Mouse (Mus musculus) 3134 (cell line): ENCODE measurements around the gene Wnt5b.
A peak's percentile ranks its signal among the peaks of the same experiment; 100 is the strongest.
"Not testable (repeated sequence)": the region's sequence is repeated elsewhere in the genome, so short reads cannot be mapped to it uniquely, and the experiment has no call there.

ENCODE experiments used
- DNase-seq: peaks from one replicate; pipeline ENCODE4 v3.0.0-alpha.2; 2011; ENCODE audit warnings: low spot score; ENCODE audit not compliant: insufficient read length; ENCODE audit errors: extremely low read depth

Wnt5b gene

DNA sequence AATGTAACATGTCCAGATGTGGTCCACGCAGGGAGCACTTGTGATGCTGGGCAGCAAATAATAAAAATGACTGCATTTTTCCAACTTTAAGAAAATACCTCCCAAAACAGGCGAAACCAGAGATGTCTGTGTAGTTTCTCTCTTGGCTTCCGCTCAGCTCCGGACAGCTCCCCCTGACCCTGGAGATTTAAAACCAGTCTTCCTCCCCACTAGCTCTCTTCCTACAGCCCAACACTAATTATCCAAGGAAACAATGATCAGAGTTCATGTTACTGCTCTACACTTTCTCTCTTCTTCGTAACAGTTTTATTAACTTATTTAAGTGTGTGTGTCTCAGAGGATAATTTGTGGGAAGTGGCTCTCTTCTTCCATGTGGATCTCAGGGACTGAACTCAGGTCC, 83.8 kb downstream of the Wnt5b start:
- no peak for DNase-seq

DNA sequence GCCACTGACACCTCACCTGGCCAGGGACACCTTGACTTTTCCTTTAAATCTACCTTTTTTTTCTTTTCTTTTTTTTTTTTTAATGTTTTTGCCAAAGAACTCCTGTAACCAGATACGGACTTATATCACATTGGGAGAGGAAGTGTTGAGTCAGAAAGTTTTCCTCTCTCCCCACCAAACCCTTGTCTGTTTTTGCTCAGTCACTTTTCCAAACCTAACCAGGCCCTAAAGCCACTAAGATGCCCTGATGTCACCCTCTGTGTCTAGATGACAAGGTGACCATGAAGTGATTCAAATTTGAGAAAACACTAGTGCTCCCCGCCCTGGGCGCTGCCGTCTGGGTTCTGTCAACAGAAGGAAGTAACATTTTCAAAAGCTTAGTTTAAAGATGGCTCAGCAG, 85.1 kb downstream of the Wnt5b start:
- DNase-seq = no peak

DNA sequence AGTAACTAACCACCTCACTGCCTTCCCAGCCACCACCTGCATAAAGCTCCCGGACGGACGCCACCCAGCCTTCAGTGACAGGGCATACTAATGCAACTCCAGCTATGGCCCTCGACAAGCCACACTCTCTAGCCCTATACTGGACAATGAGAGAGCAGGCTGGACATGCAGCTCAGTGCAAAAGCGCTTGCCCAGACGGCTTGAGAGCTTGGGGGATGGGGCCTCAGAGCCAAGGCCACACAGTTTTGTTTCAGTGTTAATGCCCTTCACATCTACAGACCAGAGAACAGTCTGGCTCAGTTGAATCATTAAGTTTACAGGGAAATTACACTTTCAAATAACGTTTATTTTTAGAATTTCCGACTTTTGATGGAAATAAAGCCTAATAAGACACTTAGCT, 86.0 kb downstream of the Wnt5b start:
- DNase-seq = no peak

DNA sequence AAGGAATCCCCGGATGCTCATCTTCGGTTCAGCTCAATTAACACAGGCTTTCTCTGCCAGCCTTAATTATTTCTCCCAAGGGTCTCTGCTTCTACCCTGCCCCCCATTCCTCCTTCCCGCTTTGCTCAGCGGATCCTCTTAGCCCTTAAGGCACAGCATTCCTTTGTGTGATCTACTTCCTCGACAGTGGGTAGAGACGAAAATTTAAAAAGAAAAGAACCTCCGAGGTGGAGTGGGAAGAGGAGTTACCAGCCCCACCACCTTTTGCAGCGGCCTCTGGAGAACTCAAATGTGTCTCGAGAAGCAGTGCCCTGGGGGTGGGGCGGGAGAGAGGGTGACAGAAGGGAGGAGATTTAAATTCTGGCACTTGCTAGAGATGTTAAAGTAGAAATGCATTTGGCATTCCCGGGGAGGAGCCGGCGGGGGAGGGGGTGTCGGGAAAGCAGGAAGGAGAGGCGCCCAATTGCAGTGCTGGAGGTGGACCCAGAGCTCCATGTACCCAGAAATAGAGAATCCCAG, 92.1 kb downstream of the Wnt5b start:
- DNase-seq = no peak

DNA sequence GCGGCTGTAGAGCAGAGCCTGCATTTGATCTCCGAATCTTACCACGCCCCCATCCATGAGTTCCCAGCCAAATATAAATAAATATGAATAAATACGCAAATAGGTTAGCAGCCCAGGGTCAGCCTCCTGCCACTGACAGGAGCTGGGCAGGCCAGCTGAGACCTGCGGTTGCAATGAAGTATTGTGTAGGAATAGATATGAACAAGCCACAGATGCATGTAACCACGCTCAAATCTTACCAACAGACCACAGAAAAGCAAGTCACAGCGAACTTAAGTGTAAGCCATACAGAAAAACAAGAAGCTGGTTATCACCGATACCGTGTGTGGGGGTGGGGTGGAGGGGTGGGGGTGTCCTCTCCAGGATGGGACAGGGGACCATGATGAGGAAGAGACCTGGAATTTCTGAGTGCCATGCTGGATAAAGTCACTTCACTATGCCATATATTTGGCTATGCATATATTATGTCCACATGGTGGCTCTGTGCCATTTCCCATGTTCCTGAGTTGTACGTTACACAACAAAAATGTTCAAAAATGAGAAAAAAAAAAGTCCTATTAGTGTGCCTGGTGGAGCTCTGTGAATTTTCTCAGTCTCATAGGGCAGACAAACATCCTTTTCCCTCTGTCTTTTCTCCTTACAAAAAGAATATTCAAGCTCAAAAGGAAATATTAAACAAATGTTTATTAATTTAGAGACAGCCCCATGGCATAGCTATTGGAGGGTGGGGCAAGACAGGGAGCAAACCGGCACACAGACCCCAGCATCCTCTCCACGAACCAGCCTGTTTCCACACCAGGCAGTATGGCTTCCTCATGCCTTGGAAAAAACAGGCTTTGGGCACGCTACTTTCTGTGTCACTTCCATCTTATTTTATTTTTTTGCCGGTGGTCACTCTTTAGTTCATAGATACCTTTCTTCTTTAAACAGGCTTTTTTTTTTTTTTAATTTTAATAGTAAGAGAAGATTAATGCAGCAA, 92.9 kb downstream of the Wnt5b start:
- DNase-seq = no peak

DNA sequence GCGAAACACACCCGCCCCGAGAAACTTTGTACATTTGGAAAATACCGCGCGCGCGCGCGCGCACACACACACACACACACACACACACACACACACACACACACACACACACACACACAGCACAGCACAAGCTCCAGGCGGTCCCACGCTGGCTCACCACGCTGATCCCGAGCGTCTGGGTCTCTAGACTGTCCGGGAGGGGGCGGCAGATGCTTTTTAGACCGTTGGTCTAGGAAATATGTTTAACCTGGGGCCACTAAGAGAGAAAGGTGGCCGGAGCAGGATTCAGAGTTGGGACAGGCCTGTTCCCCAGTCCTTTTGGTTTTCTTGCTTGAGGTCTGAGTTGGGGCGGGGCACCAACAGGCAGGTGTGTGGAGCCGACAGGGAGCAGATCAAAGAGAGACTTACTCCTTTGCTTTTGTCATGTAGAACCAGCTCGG, 95.1 kb downstream of the Wnt5b start:
- no peak for DNase-seq

DNA sequence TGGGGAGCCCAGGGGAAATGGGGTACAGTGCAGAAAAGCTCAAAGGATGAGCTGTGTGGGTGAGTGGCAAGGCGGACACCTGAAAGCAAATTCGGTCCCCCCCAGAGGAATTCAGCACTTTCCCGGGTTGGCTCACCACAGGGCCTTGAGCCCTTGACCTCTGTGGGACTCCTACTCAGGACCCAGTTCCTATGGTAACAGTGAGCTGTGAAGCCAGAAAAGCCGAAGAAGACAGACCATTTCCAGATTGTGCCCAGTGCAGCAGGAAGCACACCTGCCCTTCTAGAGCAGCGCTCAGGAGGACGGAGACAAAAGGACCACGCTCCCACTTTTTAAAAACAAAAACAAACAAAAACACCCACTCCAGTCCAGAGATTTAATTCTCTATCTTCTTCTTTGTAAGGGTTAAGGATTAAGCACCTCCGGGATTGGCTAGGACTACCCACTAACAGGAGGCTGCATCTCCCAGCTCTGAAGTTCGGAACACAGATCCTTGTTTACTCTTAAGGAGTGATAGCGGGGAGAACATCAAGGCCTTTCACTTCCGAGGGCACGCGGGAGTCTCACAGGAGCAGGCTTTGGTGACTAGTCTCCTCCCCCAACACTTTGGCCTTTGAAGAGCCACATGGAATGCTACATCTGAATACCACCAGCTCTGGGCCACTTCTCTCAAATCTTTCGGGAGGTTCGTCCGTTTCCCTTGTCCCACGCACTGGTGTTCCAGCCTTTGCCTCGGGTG, 95.7 kb downstream of the Wnt5b start:
- DNase-seq = no peak

DNA sequence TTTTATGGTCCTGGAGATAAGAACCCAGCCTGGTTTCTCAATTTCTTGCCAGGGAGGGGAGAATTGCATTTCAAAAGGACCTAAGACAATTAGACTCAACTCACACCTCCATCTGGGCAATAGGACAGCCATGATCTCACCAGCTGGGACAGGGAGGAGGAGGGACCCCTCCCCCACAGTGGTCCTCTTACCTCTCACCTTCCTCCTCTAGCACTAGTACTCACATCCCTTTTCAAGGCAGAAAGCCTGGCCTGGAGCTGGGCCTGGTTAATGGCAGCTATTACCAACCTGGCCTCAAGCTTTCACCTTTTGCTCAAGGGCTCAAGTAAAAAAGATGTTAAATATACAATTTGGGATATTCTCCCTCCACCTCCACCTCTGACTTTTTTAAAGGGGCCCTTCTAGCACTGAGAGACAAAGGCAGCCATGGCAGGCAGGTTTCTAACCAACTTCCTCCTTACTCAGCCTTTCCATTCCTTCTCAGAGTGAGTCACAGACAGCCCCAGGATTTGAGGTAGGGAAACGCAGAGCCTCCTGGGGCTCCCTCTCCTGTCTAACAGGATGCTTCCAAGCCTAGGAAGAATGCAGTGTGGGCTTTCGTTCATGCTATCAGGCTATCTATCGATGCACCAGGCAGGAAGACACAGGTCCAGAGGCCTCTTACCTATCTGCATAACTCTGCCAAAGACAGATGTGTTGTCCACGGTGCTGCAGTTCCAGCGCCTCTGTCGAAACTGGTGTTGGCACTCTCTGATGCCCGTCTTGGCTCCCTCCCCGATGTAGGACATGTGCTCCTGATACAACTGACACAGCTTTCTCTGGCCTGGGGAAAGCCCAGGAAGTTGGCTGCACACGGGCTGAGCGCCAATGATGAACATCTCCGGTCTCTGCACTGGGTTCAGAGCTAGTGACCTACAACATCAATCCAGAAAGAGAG, 98.2 kb downstream of the Wnt5b start:
- DNase-seq = peak; percentile 80

DNA sequence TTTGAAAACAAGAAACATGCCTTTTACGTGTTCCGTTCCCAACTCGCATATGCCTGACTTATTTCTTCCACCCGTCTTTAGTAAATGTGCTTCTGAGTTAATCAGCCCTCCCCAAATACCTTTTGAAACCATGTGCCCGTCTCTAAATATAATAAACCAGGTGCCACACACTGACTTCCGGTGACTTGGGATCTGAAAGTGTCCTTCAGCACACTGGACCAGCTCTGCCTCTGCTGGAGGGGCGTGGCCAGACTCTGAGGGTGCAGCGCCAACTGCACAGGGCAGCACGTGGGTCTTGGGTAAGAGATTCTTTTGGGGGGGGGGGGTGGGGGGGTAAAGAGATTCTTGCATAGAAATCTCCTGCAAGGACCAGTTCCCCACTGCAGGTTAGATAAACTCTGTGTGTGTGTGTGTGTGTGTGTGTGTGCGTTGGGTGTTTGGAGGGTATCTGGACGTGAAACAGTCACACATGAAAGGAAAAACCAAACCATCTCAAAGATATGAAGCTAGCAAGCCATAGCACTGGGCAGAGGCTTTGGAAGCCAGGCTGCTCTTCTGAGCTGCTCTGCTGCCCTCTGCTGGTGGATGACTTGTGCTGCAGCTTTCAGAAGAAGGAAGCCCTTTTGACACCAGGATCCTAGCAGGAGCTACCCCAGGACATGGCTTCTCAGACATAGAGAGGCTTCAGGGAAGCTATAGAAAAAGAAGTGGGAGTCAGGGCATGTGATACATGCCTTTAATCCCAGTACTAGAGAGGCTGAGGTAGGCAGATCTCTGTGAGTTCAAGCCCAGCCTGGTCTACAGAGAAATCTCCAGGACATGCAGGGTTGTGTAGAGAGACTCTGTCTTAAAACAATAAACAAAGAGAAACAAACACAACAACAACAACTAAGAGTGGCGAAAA, 100.2 kb downstream of the Wnt5b start:
- DNase-seq = peak; percentile 76

DNA sequence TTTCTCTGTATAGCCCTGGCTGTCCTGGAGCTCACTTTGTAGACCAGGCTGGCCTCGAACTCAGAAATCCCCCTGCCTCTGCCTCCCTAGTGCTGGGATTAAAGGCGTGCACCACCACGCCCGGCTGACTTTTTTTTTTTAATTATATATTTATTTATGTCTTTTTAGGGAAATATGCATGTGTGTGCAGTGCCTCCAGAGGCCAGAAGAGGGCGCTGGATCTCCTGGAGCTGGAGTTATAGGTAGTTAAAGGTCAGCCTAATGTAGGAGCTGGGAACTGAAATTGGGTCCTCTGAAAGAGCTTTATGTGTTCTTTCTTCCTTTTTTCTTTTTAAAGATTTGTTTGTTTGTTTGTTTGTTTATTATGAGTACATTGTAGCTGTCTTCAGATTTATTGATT, 101.4 kb downstream of the Wnt5b start:
- not testable (repeated sequence) for DNase-seq

DNA sequence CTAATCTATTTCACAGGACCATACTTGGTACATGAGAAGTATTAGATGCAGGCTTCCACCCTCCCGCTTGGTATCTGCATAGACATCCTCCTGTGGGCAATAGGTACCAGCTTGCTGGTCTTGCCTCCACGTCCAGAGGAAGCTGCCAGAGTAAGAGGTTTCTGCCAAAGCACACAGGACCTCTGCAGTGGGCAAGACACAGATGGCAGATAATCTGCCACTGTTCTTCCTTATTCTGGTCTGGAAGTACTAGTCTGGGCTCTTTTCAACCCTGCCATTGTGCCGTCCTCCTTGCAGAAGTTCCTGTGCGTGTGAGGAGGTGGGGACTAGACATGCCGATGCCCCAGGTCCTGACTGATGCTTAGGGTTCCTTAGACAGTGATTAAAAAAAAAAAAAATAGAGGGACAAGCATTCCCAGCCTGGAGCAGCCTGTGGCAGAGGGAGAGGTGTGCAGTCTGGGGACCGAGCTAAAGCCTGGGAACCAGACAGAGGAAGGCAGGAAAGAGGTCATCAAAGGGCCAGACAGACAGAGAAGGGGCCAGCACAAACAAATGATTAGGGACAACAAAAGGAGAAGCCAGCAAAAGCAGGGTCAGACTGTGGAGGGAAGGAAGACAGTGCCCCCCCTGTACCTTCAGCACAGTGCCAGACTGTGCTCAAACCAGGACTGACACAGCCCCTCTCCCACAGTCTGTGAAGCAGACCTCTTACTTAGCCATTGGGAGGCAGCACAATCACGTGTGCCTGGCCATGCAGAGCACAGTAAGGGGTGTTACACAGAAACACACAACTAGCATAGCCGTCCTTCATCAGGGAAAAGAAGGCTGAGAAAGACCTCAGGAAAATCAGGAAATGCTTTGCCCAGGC, 106.0 kb downstream of the Wnt5b start:
- no peak for DNase-seq

DNA sequence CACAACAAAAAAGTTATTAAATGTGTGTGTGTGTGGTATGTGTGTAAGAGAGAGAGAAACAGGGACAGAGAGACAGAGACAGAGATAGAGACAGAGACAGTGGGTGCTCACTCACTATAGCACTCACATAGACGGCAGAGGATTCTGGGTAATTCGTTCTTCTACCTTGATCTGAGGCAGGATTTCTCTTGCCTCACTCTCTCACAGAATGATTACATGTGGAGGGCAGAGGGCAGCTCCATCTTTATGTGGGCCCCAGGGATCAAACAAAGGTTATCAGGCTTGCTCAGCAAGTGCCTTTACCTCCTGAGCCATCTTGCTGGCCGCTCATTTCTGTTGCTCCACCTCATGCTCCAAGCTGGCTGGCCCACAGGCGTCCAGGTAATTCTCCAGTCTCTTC, 109.8 kb downstream of the Wnt5b start:
- DNase-seq = no peak

DNA sequence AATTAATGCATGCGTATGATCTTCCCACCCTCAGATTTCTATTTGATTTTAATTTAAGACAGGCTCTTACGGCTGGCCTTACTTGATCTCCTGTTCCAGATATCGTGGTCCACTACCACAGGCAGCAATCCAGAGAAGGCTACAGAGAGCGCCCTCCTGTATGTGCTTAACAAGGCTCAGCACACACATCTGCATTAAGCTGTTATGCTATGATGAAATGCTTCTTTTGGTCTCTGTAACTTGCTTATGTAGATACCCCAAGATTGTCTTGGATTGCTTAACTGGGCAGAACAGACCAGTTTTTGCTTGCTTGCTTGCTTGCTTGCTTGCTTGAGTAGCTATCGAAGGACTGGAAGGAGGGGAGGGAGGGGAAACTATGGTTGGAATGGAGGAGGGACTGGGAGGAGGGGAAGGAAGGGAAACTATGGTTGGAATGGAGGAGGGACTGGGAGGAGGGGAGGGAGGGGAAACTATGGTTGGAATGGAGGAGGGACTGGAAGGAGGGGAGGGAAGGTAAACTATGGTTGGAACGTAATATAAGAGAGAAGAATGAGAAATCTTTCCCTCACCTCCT, 112.3 kb downstream of the Wnt5b start:
- no peak for DNase-seq

DNA sequence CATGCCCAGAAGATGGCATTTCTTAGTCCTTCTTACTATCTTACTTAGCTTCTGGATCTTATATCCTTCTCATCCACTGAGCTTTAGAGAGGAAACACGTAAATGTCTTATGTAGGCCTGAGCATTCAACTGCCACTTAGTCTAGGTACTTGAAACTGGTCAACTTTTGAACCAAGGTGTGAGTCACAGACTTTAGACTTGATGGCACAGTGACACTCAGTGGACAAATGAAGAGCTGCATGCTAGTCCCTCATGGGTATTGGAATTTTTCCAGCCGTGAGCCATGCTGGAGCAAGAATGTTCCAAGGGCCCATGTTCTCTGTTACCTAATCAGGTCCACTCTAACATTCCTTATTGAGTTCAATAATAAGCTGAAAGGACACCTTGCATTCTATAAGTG, 113.6 kb downstream of the Wnt5b start:
- DNase-seq = peak; percentile 62

DNA sequence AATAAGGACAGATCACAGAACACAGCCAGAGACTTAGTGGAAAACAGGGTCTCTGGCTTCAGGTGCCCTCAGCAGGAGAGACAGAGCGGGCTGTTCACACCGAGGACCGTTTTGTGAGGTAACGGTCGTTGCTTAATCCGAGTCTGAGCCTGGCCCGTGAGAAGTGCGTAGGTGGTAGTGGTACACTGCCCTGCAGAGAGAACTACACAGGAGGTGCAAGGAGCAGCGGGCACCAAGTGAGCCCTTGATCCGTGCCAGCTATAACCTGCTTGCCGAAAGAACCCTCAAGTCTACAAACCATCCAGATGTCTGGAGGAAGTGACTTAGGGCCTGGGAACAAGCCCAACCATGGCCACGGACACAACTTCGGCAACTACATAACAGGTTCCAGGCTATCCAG, 114.8 kb downstream of the Wnt5b start:
- no peak for DNase-seq

DNA sequence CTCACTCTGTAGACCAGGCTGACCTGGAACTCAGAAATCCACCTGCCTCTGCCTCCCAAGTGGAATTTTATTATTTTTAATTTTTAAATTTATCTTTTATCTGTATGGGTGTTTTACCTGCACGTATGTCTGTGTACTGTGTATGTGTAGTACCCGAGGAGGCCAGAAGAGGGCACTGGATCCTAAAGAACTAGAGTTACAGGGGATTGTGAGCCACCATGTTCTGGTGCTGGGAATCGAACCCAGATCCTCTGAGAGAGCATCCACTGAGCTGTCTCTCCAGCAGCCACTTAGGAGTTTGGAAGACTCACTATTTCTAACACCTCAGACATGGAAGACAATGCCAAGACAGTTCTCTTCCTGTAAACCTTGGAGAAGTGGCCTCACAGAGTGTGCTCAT, 115.5 kb downstream of the Wnt5b start:
- DNase-seq = no peak

DNA sequence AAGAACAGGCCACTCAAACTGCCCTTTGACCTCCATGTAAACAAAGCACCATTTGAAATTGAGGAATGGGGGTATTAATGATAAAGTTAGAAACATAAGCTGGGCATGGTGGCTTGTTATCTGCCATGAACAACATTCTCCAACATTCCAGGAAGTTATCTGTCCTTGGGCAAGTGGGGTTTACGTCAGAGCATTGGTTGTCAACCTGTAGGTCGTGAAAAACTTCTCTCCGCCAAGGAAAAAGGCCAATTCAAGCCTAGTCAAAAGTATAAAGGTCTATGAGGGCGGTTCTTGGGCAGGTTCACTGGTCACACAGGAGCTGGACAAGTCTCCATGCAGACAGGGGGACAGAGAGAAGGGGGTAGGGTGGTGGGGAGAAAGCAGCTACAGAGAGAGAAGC, 123.1 kb downstream of the Wnt5b start:
- DNase-seq = no peak

DNA sequence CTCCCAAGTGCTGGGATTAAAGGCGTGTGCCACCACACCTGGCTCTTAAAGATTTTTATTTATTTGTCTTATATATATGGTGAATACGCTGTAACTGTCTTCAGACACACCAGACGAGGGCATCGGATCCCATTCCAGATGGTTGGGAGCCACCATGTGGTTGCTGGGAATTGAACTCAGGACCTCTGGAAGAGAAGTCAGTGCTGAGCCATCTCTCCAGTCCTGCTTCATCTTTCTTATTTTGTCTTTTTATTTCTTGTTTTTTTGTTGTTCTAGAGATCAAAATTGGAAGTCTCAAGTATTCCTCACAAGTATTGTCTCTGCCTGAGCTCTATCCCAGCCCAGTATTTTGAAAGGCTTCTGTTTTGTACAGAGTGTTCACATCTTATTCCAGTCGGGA, 123.8 kb downstream of the Wnt5b start:
- no peak for DNase-seq
